Mouse (Mus musculus) lung, postnatal 36 days (tissue): ENCODE data around the gene Cend1.

ENCODE experiments used
- DNase-seq: peaks from one replicate; pipeline ENCODE4 v3.0.0; 2022; ENCODE audit warnings: mixed read lengths

The Cend1 gene

GRCm38 (mm10) chr7:141442199-141442598, 12.9 kb upstream of the Cend1 start:
- no peak for DNase-seq

GRCm38 (mm10) chr7:141441460-141441859, 12.2 kb upstream of the Cend1 start:
- no peak for DNase-seq

GRCm38 (mm10) chr7:141440613-141441012, 11.3 kb upstream of the Cend1 start:
- peak; percentile 80 for DNase-seq

GRCm38 (mm10) chr7:141439811-141440210, 10.5 kb upstream of the Cend1 start:
- DNase-seq, result no peak

- no peak for DNase-seq
Observed at GRCm38 (mm10) chr7:141439140-141439679, 9.9 kb upstream of the Cend1 start.

- no peak for DNase-seq
Observed at GRCm38 (mm10) chr7:141438201-141438968, 9.1 kb upstream of the Cend1 start.

- DNase-seq, result peak; percentile 90
Observed at GRCm38 (mm10) chr7:141437178-141438120, 8.2 kb upstream of the Cend1 start, which contains the start of gene Slc25a22. Gene Slc25a22 (minus strand): TSS chr7:141437892.

- no peak for DNase-seq
Observed at GRCm38 (mm10) chr7:141436523-141436892, 7.2 kb upstream of the Cend1 start.

- DNase-seq, result no peak
Observed at GRCm38 (mm10) chr7:141435856-141436522, 6.7 kb upstream of the Cend1 start.

- DNase-seq, result peak; percentile 81
Observed at GRCm38 (mm10) chr7:141435129-141435855, 6.0 kb upstream of the Cend1 start.

- DNase-seq, result peak; percentile 54
Observed at GRCm38 (mm10) chr7:141434464-141434863, 5.2 kb upstream of the Cend1 start.

GRCm38 (mm10) chr7:141433517-141434400, 4.5 kb upstream of the Cend1 start:
- DNase-seq, result no peak

GRCm38 (mm10) chr7:141432741-141433516, 3.6 kb upstream of the Cend1 start:
- DNase-seq, result no peak

GRCm38 (mm10) chr7:141432186-141432611, 2.9 kb upstream of the Cend1 start:
- DNase-seq, result no peak

- no peak for DNase-seq
Observed at GRCm38 (mm10) chr7:141431434-141432185, 2.3 kb upstream of the Cend1 start.

GRCm38 (mm10) chr7:141430585-141431240, 1.4 kb upstream of the Cend1 start:
- no peak for DNase-seq

GRCm38 (mm10) chr7:141429840-141430584, 721 bp upstream of the Cend1 start:
- no peak for DNase-seq

- no peak for DNase-seq
Observed at GRCm38 (mm10) chr7:141428701-141429100, 590 bp downstream of the Cend1 start.
